Mouse (Mus musculus) right cerebral cortex, postnatal 14 days (tissue): ENCODE data around the gene Olfr1358.
"Not testable (repeated sequence)": the region's sequence is repeated elsewhere in the genome, so short reads cannot be mapped to it uniquely, and the experiment has no call there.

Experiments used
- DNase-seq: peaks from one replicate; pipeline ENCODE4 v3.0.0; 2022

Olfr1358 gene

GRCm38 (mm10) chr10:78517128-78517527 lies at the start of gene Olfr1358:
Olfr1358 (plus strand) TSS chr10:78517428.
- DNase-seq = no peak

DNA sequence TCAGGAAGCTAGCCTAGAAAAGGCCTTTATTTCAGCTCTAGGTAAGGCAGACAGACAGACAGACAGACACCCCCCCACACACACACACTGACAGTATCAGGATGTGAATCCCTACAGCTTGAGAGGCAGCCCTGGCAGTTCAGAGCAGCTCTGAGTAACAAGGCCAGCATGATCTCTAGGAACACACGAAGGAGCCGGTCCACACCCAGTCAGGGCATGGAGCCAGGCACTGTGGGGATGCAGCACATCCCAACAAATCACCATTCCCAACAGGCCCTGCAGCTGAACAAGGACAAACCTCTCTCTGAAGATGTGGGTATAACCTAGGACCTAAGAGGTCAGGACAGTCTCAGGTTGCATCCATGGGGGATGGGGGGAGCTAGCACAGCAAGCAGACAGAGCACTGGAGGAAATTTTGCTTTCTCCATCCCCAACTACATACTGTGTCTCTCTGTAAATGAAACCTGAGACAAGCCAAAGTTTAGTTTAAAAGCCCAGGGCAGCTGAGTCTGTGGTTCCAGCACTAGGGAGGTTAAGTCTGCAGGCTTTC lies 49.4 kb upstream of the Olfr1358 start:
- no peak for DNase-seq

- no peak for DNase-seq
Measured at GRCm38 (mm10) chr10:78470582-78471313, 46.5 kb upstream of the Olfr1358 start.

- DNase-seq = no peak
Measured at GRCm38 (mm10) chr10:78472046-78472445, 45.2 kb upstream of the Olfr1358 start.

DNA sequence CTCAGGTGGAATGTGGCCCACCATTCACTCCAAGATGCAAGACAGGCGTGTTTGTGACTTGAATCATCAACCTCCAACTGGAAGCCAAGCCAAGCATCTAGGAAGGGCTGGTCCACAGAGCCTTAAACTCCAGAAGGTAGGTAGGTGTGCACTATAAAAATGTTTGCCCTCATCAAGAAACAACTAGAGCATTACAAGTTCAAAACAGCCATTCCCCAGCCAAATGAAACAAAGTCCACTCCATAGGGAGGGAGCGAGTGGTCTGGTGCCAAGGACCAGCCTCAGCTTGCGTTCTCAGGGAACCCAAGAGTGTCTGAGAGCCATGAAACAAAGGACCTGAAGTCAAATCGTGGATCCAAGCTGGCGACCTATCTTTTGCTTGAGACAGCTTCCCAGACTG lies 43.8 kb upstream of the Olfr1358 start:
- no peak for DNase-seq

DNA sequence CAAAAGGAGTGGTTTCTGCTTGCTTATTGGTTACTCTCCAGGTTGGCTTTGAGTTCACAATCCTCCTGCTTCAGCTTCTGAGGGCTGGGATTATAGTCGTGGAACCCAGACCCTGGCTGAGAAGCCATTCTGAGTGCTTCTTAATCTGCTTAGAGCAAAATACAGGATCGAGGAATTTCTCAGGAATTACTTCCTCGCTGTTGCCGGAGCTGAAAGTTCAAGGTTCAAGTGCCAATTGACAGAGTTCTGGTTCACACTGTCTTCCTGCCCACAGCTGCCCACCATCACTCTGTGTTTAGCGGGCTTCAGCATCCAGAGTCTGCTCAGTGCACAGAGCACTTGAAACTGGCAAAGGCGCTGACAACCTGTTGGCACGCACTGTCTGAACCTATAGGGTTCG lies 42.5 kb upstream of the Olfr1358 start:
- DNase-seq = no peak

GRCm38 (mm10) chr10:78476821-78477220 lies 40.4 kb upstream of the Olfr1358 start:
- no peak for DNase-seq

GRCm38 (mm10) chr10:78480954-78481927 lies 36.0 kb upstream of the Olfr1358 start:
- no peak for DNase-seq

DNA sequence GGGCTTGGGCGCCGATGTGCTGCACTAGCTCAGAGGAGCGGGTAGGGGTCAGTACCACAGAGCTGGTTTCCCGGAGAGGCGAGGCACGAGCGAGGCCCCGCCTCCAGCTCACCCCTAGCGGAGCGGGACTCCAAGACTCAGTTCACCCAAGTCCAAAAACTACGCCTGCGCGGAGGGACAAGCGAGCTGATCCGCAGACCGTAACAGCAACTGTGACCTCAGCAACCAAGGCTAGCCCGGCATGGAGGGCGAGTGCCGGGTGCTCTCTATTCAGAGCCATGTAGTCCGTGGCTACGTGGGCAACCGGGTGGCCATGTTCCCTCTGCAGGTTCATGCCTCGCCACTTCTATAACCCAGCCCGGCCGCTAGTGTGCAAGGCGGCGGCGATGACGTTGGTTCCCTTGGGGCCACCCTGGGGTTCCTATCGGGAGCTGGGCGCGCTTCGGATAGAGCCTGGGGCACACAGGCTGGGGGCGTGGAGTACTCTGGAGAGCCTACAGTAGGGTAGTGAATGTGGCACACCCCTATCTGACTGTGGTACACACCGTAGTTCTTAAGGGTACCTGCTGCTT lies 35.2 kb upstream of the Olfr1358 start:
- DNase-seq = peak; percentile 10

DNA sequence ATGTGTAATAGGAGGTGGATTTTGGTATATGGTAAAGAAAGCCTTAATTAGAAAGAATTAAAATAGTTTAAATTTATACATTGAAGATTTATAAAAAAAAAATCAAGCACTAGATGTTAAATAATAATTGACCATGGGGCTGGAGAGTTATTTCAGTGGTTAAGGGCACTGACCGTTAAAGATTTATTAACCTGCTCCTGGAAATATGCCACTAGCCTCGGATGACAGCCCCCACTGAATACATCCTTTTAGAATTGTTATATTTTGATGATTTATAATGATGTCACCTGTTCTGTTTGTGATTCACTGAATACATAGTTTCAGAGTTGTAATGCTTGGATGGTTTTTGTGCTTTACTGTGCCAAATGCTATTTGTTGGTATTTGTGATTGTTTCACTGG lies 31.9 kb upstream of the Olfr1358 start:
- DNase-seq = not testable (repeated sequence)

GRCm38 (mm10) chr10:78486871-78487270 lies 30.4 kb upstream of the Olfr1358 start:
- no peak for DNase-seq

GRCm38 (mm10) chr10:78487431-78488086 lies 29.7 kb upstream of the Olfr1358 start:
- peak; percentile 83 for DNase-seq

- DNase-seq = no peak
Measured at GRCm38 (mm10) chr10:78502986-78503733, 14.1 kb upstream of the Olfr1358 start.

DNA sequence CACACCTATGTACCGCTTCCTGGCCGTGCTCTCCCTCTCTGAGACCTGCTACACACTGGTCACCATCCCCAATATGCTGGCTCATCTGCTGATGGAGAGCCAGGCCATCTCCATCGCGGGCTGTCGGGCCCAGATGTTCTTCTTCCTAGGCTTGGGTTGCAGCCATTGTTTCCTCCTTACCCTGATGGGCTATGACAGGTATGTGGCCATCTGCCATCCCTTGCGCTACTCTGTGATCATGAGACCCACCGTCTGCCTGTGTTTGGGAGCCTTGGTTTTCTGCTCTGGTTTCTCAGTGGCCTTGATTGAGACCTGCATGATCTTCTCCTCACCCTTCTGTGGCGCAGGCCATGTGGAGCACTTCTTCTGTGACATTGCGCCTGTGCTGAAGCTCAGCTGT lies 2.6 kb downstream of the Olfr1358 start:
- DNase-seq = no peak

GRCm38 (mm10) chr10:78520260-78521005 lies 3.2 kb downstream of the Olfr1358 start:
- no peak for DNase-seq

GRCm38 (mm10) chr10:78525071-78525470 lies 7.8 kb downstream of the Olfr1358 start:
- DNase-seq = not testable (repeated sequence)

- DNase-seq = no peak
Measured at GRCm38 (mm10) chr10:78525511-78525910, 8.3 kb downstream of the Olfr1358 start.

- no peak for DNase-seq
Measured at GRCm38 (mm10) chr10:78540943-78541342, 23.7 kb downstream of the Olfr1358 start.

DNA sequence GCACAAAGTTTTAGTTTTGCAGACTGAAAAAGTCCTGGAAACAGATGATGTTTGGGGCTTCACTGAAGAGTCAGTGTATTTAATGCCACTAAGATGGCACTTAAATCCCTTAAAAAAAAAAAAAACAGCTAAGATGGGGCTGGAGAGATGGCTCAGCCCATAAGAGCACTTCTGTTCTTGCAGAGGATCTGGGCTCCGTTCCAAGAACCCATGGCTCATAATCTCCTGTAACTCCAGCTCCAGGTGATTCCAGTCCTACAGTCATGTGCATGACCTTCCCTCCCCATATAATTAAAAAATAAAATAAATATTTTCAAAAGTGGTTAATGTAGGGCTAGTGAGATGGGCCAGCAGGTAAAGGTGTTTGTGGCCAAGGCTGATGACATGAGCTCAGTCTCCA lies 47.8 kb downstream of the Olfr1358 start:
- no peak for DNase-seq

- no peak for DNase-seq
Measured at GRCm38 (mm10) chr10:78569191-78569590, 52.0 kb downstream of the Olfr1358 start.

- DNase-seq = no peak
Measured at GRCm38 (mm10) chr10:78569686-78570085, 52.5 kb downstream of the Olfr1358 start.
